Mouse (Mus musculus): ENCODE results near the gene Gm17087. TPM values are rescaled to one million over a fixed set of nuclear protein-coding genes. Genes with fewer than 3 reads are reported as not detected.

Gm17087 gene
- total and polyA plus RNA-seq, 3 experiments: 0.17 TPM; not detected in 2

- TF ChIP-seq MEF2A (IDR thresholded peaks at IDR 0.05; ENCODE audit: extremely low read depth, insufficient replicate concordance, low read depth, low read length, poor library complexity, severe bottlenecking): no peak
- no peak for TF ChIP-seq TBP (IDR thresholded peaks at IDR 0.05; ENCODE audit: low read depth, low read length)
- TF ChIP-seq RCOR1 (IDR thresholded peaks at IDR 0.05; ENCODE audit: low read depth, low read length): no peak
- no peak for TF ChIP-seq ZKSCAN1 (IDR thresholded peaks at IDR 0.05; ENCODE audit: low read depth, low read length)
- no peak for TF ChIP-seq ELF1 (IDR thresholded peaks at IDR 0.05; ENCODE audit: low read depth, low read length)
- TF ChIP-seq CHD1 (IDR thresholded peaks at IDR 0.05; ENCODE audit: low read depth, low read length): no peak
Observed at GRCm38 (mm10) chr17:8597790-8598189, 31.0 kb upstream of the Gm17087 start (continued).

GRCm38 (mm10) chr17:8592427-8593277 lies 25.9 kb upstream of the Gm17087 start:
- H3K79me2 ChIP-seq (ENCODE audit: control insufficient read depth, insufficient read depth, low read length, poor library complexity): no peaks in the 10 kb centered on the region
- no peaks in the 10 kb centered on the region for H3K9me3 ChIP-seq (replicated peaks; ENCODE audit: insufficient read depth, low read length)
- H3K27ac ChIP-seq (ENCODE audit: control insufficient read depth, low read depth, low read length): no peak overlapping the region
- H3K36me3 ChIP-seq (ENCODE audit: control insufficient read depth in 1 of 2, insufficient read depth in 2 of 2, low read length in 2 of 2): no peaks in the 10 kb centered on the region
- no peak overlapping the region for H3K9ac ChIP-seq (ENCODE audit: control insufficient read depth, low read depth, low read length, poor library complexity, severe bottlenecking)
- no peak overlapping the region; a peak in 1 of 4 replicates for H3K4me3 ChIP-seq (ENCODE audit: control insufficient read depth in 1 of 2, insufficient read depth in 1 of 2, low read depth in 2 of 2, low read length in 2 of 2)
- peak; percentile 60 for DNase-seq (ENCODE audit: low read depth, low spot score)
- no peaks in the 10 kb centered on the region for H3K4me1 ChIP-seq (ENCODE audit: control insufficient read depth in 1 of 2, insufficient read depth in 2 of 2, low read length in 2 of 2)
- peaks cover 2 to 4% of the 10 kb centered on the region in 2 experiments; a peak in 2 of 4 replicates for H3K27me3 ChIP-seq (ENCODE audit: control insufficient read depth in 1 of 2, insufficient read depth in 2 of 2, low read length in 2 of 2)
- TF ChIP-seq USF1 (IDR thresholded peaks at IDR 0.05; ENCODE audit: low read depth, low read length): peak; percentile 60
- TF ChIP-seq MAX (IDR thresholded peaks at IDR 0.05; ENCODE audit: low read length): no peak
- TF ChIP-seq MYC (IDR thresholded peaks at IDR 0.05; ENCODE audit: low read depth, low read length): no peak
- TF ChIP-seq ZC3H11A (IDR thresholded peaks at IDR 0.05; ENCODE audit: low read depth, low read length): peak; percentile 60
- TF ChIP-seq CTCF (IDR thresholded peaks at IDR 0.05 in 2 of 3, conservative IDR thresholded peaks at IDR 0.05 in 1 of 3; ENCODE audit: control insufficient read depth in 1 of 3, insufficient read depth in 1 of 3, low read depth in 2 of 3, low read length in 3 of 3, poor library complexity in 1 of 3, severe bottlenecking in 1 of 3): peak; percentile 69 to 91 (median 83)
- no peak for TF ChIP-seq MAFK (IDR thresholded peaks at IDR 0.05; ENCODE audit: borderline replicate concordance, low read depth, low read length)
- no peak for TF ChIP-seq KAT2A (conservative IDR thresholded peaks at IDR 0.05; ENCODE audit: low read depth, low read length)
- no peak for TF ChIP-seq RCOR1 (IDR thresholded peaks at IDR 0.05; ENCODE audit: low read depth, low read length)
- no peak for TF ChIP-seq EP300 (IDR thresholded peaks at IDR 0.05; ENCODE audit: low read depth in 1 of 2, low read length in 2 of 2)
- no peak for TF ChIP-seq MXI1 (IDR thresholded peaks at IDR 0.05; ENCODE audit: low read depth, low read length)
- TF ChIP-seq RAD21 (IDR thresholded peaks at IDR 0.05; ENCODE audit: low read depth, low read length): peak; percentile 83
- TF ChIP-seq BHLHE40 (IDR thresholded peaks at IDR 0.05; ENCODE audit: borderline replicate concordance, low read depth, low read length): peak; percentile 45; the same call in 1 of the 2 replicates
- peak; percentile 86 for TF ChIP-seq SMC3 (IDR thresholded peaks at IDR 0.05; ENCODE audit: low read depth, low read length)
- TF ChIP-seq SIN3A (IDR thresholded peaks at IDR 0.05; ENCODE audit: low read length): no peak
- no peak for TF ChIP-seq CHD2 (IDR thresholded peaks at IDR 0.05; ENCODE audit: low read length)
- no peak for TF ChIP-seq ZNF384 (IDR thresholded peaks at IDR 0.05; ENCODE audit: low read depth, low read length)
- no peak for TF ChIP-seq NELFE (IDR thresholded peaks at IDR 0.05; ENCODE audit: low read depth, low read length)
- no peak for TF ChIP-seq POLR2AphosphoS2 (IDR thresholded peaks at IDR 0.05; ENCODE audit: low read length)

Data from MEL (cell line).